Mouse (Mus musculus): ENCODE measurements around the gene Sumo3. TPM values are rescaled to one million over a fixed set of nuclear protein-coding genes. Genes with fewer than 3 reads are reported as not detected.
A peak's percentile ranks its signal among the peaks of the same experiment; 100 is the strongest.

Sumo3 gene
- polyA plus RNA-seq, 1 experiment from 2014 or later: 322 TPM

DNA sequence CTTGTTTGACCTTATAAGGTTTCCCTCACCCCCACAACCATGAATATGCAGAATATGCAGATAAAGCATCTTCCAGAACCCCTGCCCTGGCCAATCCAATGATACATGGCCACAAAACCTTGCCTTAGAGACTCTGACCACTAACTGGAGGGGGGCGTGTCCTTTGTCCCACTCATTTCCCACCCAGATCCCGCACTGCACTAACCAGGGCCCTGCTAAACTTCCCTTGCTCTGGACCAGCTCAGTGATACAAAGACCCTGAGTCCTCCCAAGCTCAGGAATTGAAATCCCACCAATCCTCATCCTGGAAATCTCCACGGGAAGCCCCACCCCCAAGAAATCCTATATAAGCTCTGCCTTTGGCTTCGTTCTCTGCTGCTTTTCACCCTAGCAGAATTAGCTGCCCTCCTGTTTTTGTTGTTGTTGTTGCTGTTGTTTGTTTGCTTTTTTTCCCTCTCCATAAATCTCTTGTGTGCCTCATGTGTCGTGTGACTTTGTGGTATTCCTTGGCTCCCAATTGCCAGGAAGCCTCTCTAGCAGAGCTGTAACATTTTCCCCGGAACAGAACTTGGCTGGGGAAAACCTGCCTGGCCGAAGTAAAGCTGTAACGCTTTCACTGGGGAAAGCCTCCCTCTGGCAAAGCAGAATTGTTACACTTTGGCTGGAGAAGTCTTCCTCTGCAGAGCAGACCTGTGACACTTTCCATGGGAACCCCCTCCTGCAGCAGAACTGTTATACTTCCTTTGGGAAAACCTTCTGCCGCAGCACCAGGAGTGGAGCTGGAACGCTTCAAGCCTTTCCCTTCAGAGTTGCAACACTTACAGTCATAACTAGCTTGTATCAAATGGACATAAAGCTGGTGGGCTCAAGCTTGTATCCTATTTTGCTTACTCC lies 25.6 kb upstream of the Sumo3 start:
- 68% methylated on average over 10 of the region's 10 CpGs for WGBS
- no peak for ATAC-seq (replicated peaks)
- Histone ChIP-seq H3K4me2 (replicated peaks) (no peak overlapping the region), H3K4me1 (peaks cover 22% of the 10 kb centered on the region), H3K36me3 (no peaks in the 10 kb centered on the region), H3K27me3 (no peaks in the 10 kb centered on the region), H3K27ac (replicated peaks) (no peak overlapping the region), H3K4me3 (no peak overlapping the region), H3K9ac (replicated peaks) (no peak overlapping the region), H3K9me3 (no peaks in the 10 kb centered on the region)

DNA sequence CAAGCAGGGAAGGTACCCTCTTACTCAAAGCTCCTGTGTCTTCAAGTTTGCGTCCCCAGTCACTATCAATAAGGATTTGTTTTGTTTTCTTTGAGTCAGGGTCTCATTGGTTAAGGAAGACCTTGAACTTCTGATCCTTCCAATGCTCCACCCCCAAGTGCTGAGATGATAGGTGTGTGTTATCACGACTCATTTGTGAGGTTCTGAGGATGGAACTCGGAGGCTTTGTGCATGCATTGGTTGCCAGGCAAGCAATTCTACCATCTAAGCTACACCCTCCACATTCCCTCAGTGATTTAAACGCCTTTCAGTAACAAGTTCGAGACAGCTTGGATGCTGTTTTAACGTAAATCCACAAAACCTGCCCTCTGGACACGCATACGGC lies 24.9 kb upstream of the Sumo3 start:
- WGBS: 9% methylated on average over 8 of the region's 8 CpGs
- peak overlapping the region; percentile 75 for H3K27ac ChIP-seq (replicated peaks)
- peak overlapping the region; percentile 64 for H3K9ac ChIP-seq (replicated peaks)
- H3K9me3 ChIP-seq: no peaks in the 10 kb centered on the region
- ATAC-seq (replicated peaks): peak; percentile 33
- H3K4me1 ChIP-seq: peaks cover 22% of the 10 kb centered on the region
- H3K27me3 ChIP-seq: no peaks in the 10 kb centered on the region
- peak overlapping the region; percentile 63 for H3K4me2 ChIP-seq (replicated peaks)
- no peaks in the 10 kb centered on the region for H3K36me3 ChIP-seq
- peak overlapping the region; percentile 90 for H3K4me3 ChIP-seq

DNA sequence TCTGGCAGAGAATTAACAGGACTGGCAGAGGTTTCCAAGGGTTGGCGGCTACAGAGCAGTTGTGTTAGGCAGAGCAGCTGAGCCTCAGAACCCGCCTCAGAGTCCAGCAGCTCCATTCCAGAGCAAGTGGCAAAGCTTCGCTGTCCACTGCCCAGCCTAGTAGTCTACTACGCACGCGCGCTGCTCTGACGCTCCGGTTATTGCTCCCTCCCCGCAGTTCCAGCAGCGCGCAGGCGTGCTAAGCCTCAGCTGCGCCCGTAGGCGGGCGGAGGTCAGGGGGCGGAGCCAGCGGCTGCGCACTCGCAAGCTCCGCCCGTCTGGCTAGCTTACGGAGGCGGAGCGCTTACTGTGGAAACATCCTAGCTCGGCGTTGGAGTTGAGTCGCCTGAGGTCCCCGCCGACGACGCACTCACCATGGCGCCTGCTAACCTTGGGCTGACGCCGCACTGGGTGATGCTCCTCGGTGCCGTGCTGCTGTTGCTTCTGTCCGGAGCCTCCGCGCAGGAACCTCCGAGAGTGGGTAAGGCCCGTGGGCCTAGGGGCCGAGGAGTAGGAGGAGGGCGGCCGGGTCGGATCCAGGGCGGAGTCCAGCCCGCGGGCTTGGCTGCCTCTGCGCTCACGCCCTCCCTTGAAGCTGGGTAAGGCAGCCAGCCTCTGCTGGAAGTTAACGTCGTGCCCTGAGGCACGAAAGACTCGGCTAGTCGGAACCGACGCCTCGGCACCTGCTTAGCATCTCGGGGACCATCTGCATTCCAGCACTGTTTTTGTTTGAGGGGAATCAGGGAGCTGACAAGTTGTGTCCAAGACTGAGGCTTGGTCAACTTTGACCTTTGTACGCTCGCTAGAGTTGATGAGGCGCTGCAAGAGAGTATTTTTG lies 24.3 kb upstream of the Sumo3 start, which contains the start of gene Pttg1ip:
TSS of gene Pttg1ip (plus strand) at position 313 of the 877 bp plus-strand sequence.
- peaks cover 22% of the 10 kb centered on the region for H3K4me1 ChIP-seq
- H3K4me3 ChIP-seq: peak within 1 kb of the TSS; percentile 90
- no peaks in the 10 kb centered on the region for H3K27me3 ChIP-seq
- peak; percentile 98 for ATAC-seq (replicated peaks)
- peak within 1 kb of the TSS; percentile 63 for H3K4me2 ChIP-seq (replicated peaks)
- H3K9ac ChIP-seq (replicated peaks): peak within 1 kb of the TSS; percentile 84
- H3K27ac ChIP-seq (replicated peaks): peak within 1 kb of the TSS; percentile 88
- no peaks in the 10 kb centered on the region for H3K9me3 ChIP-seq
- under 1% methylated on average over 64 of the region's 64 CpGs for WGBS
- no peaks in the 10 kb centered on the region for H3K36me3 ChIP-seq

- ATAC-seq (replicated peaks): peak; percentile 0; the same call in 1 of the 2 replicates
- H3K36me3 ChIP-seq: peaks cover 3% of the 10 kb centered on the region; the same call in 1 of the 2 replicates
- peak overlapping the region; percentile 63 for H3K4me2 ChIP-seq (replicated peaks)
- peak overlapping the region; percentile 90 for H3K4me3 ChIP-seq
- peak overlapping the region; percentile 88 for H3K27ac ChIP-seq (replicated peaks)
- WGBS: 10% methylated on average over 8 of the region's 8 CpGs
- H3K9me3 ChIP-seq: no peaks in the 10 kb centered on the region
- peak overlapping the region; percentile 84 for H3K9ac ChIP-seq (replicated peaks)
- peaks cover 22% of the 10 kb centered on the region for H3K4me1 ChIP-seq
- H3K27me3 ChIP-seq: no peaks in the 10 kb centered on the region
These were observed 23.6 kb upstream of the Sumo3 start for GRCm38 (mm10) chr10:77582285-77582618.

DNA sequence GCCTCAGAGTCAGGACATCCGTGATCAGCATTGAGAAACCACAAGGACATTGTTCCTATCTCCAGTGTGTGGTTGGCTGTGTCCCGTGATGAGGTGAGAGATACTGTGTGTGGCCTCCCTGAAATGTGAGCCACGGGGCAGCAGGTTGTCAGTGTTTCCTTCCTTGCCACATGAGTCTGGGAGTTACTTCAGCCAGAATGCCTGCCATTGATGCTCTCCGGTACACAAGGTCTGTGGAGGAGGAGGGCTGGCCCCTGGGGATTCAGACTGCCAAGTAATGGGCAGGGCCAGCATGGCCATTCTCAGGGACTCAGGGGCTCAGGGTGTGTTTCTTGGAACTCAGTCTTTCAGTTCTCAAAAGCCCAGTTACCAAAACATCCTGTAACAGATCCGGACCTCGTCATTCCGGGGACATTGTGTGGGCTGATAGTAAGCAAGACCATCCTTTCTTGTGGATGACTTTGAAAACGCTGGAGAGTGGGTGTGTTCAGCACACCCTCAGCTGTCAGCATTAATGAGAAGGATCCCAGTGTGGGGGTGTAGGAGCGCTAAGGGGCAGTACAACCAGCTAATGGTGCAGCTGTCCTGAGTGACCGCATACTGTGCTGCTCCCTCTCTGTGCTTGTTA lies 22.0 kb upstream of the Sumo3 start:
- Histone ChIP-seq H3K9me3 (no peaks in the 10 kb centered on the region), H3K4me3 (no peak overlapping the region), H3K27ac (replicated peaks) (no peak overlapping the region), H3K4me2 (replicated peaks) (no peak overlapping the region), H3K36me3 (peaks cover 8% of the 10 kb centered on the region; the same call in 1 of the 2 replicates), H3K4me1 (peaks cover 22% of the 10 kb centered on the region), H3K9ac (replicated peaks) (no peak overlapping the region), H3K27me3 (no peaks in the 10 kb centered on the region)
- 76% methylated on average over 10 of the region's 10 CpGs for WGBS
- ATAC-seq (replicated peaks): no peak

GRCm38 (mm10) chr10:77586637-77587036 lies 19.3 kb upstream of the Sumo3 start:
- H3K4me1 ChIP-seq: peaks cover 22% of the 10 kb centered on the region
- no peak overlapping the region for H3K4me3 ChIP-seq
- no peak overlapping the region for H3K27ac ChIP-seq (replicated peaks)
- no peak for ATAC-seq (replicated peaks)
- no peak overlapping the region for H3K9ac ChIP-seq (replicated peaks)
- WGBS: 95% methylated on average over 3 of the region's 3 CpGs
- H3K36me3 ChIP-seq: peaks cover 16% of the 10 kb centered on the region; the same call in 1 of the 2 replicates
- no peak overlapping the region for H3K4me2 ChIP-seq (replicated peaks)
- H3K27me3 ChIP-seq: no peaks in the 10 kb centered on the region
- no peaks in the 10 kb centered on the region for H3K9me3 ChIP-seq

DNA sequence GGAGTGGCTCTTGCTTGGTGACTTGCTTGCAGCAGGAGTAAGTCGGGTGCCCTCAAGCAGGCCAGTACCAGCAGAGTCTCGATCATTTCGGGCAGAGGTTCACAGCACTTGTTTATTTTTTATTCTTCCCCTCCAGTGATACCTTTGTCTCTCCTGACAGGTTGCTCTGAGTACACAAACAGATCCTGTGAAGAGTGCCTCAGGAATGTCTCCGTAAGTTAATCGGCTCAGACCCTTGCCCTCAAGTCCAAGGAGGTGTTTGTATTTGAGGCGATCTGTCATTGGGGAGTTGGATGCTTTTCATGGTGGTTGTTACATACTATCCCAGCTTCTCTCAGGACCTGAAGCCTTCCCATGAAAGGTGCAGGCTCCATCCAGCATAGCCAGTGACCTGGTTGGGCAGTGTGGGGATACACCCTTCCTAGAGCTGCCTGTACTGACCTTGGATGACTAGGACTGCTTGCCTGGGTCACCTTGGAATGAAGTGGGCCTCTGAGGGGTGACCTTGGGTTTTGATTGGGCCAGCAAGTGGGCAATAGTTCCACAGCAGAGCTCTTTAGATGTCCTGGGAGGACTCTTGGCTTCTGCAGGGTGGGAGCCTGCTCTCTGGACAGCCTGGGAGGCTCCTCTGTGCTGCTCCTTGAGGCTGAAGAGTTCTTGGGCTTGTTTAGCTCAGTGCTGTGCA lies 18.7 kb upstream of the Sumo3 start:
- peaks cover 19% of the 10 kb centered on the region for H3K4me1 ChIP-seq
- ATAC-seq (replicated peaks): no peak

DNA sequence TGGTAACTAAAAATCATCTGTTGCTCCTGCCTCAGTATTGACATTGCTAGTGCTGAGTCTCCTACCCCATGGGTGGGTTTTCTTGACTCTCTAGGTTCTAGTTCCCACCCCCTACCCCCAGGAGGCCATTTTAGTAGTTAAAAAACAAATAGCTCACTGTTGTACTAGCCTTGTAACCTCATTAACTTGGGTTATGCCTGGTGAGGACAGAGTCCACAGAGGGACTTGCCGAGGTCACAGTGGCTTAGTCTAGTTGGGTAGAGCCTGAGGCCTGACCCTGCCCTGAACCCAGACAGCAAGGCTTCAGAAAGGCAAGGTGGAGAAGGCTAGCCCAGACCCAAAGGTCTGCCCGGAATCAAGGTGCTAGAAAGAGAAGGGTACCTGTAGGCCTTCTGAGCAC lies 17.9 kb upstream of the Sumo3 start:
- Histone ChIP-seq H3K36me3 (peaks cover 25% of the 10 kb centered on the region), H3K4me1 (peaks cover 11% of the 10 kb centered on the region), H3K27me3 (no peaks in the 10 kb centered on the region), H3K4me2 (replicated peaks) (no peak overlapping the region), H3K27ac (replicated peaks) (no peak overlapping the region), H3K9ac (replicated peaks) (no peak overlapping the region), H3K4me3 (no peak overlapping the region), H3K9me3 (no peaks in the 10 kb centered on the region)
- ATAC-seq (replicated peaks): no peak
- 81% methylated on average over 2 of the region's 2 CpGs for WGBS

More for the DNA sequence above, 18.7 kb upstream of the Sumo3 start:
- H3K9ac ChIP-seq (replicated peaks): no peak overlapping the region
- H3K27me3 ChIP-seq: no peaks in the 10 kb centered on the region
- no peak overlapping the region for H3K4me2 ChIP-seq (replicated peaks)
- peaks cover 17% of the 10 kb centered on the region; the same call in 1 of the 2 replicates for H3K36me3 ChIP-seq
- no peaks in the 10 kb centered on the region for H3K9me3 ChIP-seq
- WGBS: 93% methylated on average over 6 of the region's 6 CpGs
- H3K4me3 ChIP-seq: no peak overlapping the region
- no peak overlapping the region for H3K27ac ChIP-seq (replicated peaks)

GRCm38 (mm10) chr10:77589117-77589516 lies 16.8 kb upstream of the Sumo3 start:
- no peak overlapping the region for H3K27ac ChIP-seq (replicated peaks)
- ATAC-seq (replicated peaks): no peak
- no peak overlapping the region for H3K9ac ChIP-seq (replicated peaks)
- no peak overlapping the region for H3K4me3 ChIP-seq
- peaks cover 36% of the 10 kb centered on the region for H3K36me3 ChIP-seq
- no peaks in the 10 kb centered on the region for H3K9me3 ChIP-seq
- H3K4me2 ChIP-seq (replicated peaks): no peak overlapping the region
- H3K27me3 ChIP-seq: no peaks in the 10 kb centered on the region
- H3K4me1 ChIP-seq: peaks cover under 1% of the 10 kb centered on the region; the same call in 1 of the 2 replicates
- 86% methylated on average over 7 of the region's 7 CpGs for WGBS

- H3K36me3 ChIP-seq: peaks cover 42% of the 10 kb centered on the region
- H3K27ac ChIP-seq (replicated peaks): 0 out of 2 replicates have a peak overlapping the region, but pooled peaks have one; percentile 4
- H3K4me3 ChIP-seq: no peak overlapping the region
- H3K9me3 ChIP-seq: no peaks in the 10 kb centered on the region
- WGBS: 84% methylated on average over 8 of the region's 8 CpGs
- H3K4me2 ChIP-seq (replicated peaks): no peak overlapping the region
- no peak for ATAC-seq (replicated peaks)
- H3K4me1 ChIP-seq: no peaks in the 10 kb centered on the region
- H3K9ac ChIP-seq (replicated peaks): no peak overlapping the region
- H3K27me3 ChIP-seq: no peaks in the 10 kb centered on the region
These were observed 16.1 kb upstream of the Sumo3 start for GRCm38 (mm10) chr10:77589749-77590148.

DNA sequence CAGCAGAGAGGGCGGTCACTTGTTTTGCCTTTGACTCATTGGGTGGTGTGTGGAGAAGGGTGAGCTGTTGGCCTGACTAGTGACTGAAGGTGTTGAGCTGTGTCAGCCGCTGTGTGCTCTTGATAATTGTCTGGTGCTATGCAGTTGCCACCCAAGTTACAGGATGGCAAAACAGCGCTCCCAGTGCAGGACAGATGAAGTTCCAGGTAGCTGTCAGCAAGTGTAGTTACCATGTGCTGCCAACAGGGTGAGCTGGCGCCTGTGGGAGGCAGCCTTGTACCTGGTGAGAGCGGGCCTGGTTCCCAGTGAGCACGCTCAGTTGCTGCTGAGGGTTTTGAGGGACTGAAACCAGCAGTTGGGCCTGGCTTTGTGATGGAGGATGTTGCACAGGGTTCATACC lies 15.1 kb upstream of the Sumo3 start:
- no peaks in the 10 kb centered on the region for H3K9me3 ChIP-seq
- H3K9ac ChIP-seq (replicated peaks): no peak overlapping the region
- H3K27me3 ChIP-seq: no peaks in the 10 kb centered on the region
- H3K4me3 ChIP-seq: no peak overlapping the region
- WGBS: 35% methylated on average over 6 of the region's 6 CpGs
- 0 out of 2 replicates have a peak, but pooled peaks have one; percentile 32 for ATAC-seq (replicated peaks)
- no peak overlapping the region for H3K4me2 ChIP-seq (replicated peaks)
- no peak overlapping the region for H3K27ac ChIP-seq (replicated peaks)
- peaks cover 52% of the 10 kb centered on the region for H3K36me3 ChIP-seq
- no peaks in the 10 kb centered on the region for H3K4me1 ChIP-seq
